Mouse (Mus musculus): ENCODE data around the gene Gm9913.

DNA sequence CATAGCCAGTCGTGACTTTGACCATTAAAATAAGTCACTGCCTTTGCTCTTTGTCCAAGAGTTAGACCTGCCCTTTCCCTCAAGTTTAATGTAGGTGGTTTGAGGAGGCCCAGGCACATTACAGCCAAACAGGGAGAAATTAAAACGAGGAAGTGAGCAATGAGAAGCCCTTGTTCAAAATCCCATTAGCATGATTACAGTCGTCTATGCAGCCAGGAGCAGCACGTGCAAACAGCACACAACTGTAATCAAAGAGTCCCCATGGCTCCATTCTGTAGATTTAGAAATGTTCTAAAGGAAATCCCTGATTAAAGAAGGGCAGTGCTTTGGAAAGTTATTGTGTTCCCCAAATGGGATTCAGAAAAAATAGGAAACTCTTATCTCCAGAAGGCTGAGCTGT lies 26.2 kb upstream of the Gm9913 start:
- no peak for TF ChIP-seq GATA1 (IDR thresholded peaks at IDR 0.05; ENCODE audit: borderline replicate concordance, low read length)
- TF ChIP-seq FLI1 (IDR thresholded peaks at IDR 0.05; ENCODE audit: low read length): no peak
